Mouse (Mus musculus) heart, postnatal 14 days (tissue): Measurements from ENCODE around the gene Olfr410. TPM values are rescaled to one million over a fixed set of nuclear protein-coding genes. Genes with fewer than 3 reads are reported as not detected.
A peak's percentile ranks its signal among the peaks of the same experiment; 100 is the strongest.

Experiments
- DNase-seq, 2 experiments: peaks; one replicate each; pipeline ENCODE4 v3.0.0; 2021 to 2022
- intact Hi-C: fragments of 180-260 bp; cut with DNase I; formaldehyde crosslinking; loops from one replicate; pipeline ENCODE4 v1.15.1; 2025
- long read RNA-seq, 2 experiments: library from polyadenylated mRNA; stranded (forward); transcript quantifications; one replicate each; pipeline ENCODE4 v2.0.0; 2021
- total RNA-seq, 2 experiments: library from RNA; stranded (reverse); gene quantifications; 2 replicates each; pipeline ENCODE4 v1.2.3; 2021

Olfr410 gene
- not detected for total RNA-seq
- long read RNA-seq, experiment 1: 0 reads
- long read RNA-seq, experiment 2: 0 reads

DNA sequence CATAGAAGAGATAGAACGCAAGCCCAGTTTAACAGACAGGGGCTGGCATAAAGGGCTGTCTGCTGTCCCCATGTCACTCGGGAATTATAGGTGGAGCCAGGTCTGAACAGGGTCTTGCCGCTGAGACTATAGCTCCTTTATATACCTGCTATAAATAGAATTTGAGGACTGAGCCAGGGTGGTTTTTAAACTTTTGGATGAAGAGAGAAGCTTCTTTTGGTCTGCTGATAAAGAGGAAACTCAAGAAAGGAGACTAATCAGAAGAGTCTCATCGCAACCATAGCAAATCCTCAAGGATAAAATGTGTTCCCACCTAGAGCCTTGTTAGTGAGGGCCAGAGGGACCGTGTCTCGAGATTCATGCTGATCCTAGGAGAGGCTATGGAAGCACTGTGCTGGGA is at the start of gene Olfr410:
Gene Olfr410 (minus strand): TSS at position 101 of the 400 bp plus-strand sequence.
- intact Hi-C loops: no loop called here
- no peak for DNase-seq

DNA sequence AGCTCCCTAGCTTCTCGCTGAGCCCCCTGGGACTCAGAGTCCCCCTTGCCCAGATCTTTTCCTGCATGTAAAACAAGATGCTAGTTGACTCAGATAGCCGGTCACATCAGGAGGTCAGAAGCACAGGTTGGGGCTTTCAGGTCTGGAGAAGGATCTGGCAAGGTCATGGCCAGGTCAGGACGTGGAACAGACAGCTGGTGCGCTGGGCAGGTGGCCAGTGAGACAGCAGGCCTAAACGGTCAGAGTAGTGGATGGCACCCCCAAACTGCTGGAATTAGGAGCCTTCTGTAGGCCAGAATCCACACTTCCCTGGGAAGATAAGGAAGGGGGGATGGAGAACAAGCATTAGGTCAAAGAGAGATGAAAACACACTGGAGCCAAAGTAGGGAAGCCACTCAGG is 49.4 kb upstream of the Olfr410 start:
- intact Hi-C loops: no loop called here
- DNase-seq: peak; percentile 16 to 28

DNA sequence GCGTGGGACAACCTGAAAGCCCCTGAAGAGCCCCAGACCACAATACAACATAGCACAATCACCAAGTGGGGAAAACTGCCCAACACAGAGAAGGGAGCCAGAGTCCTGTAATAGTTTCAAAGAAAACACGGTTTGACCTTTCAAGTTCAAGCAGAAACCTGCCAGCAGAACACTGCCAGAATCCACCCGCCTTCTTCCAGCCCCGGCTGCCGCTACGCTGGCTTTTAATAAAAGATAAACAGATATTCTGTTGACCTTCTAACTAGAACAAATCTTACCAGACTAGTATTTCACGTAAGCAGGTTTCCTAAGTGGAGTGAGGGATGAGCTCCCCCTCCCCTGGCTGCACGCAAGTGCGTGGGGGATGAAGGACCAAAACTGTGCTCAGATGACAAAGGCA is 47.8 kb upstream of the Olfr410 start:
- DNase-seq: peak; percentile 22 to 42
- intact Hi-C loops: no loop called here

DNA sequence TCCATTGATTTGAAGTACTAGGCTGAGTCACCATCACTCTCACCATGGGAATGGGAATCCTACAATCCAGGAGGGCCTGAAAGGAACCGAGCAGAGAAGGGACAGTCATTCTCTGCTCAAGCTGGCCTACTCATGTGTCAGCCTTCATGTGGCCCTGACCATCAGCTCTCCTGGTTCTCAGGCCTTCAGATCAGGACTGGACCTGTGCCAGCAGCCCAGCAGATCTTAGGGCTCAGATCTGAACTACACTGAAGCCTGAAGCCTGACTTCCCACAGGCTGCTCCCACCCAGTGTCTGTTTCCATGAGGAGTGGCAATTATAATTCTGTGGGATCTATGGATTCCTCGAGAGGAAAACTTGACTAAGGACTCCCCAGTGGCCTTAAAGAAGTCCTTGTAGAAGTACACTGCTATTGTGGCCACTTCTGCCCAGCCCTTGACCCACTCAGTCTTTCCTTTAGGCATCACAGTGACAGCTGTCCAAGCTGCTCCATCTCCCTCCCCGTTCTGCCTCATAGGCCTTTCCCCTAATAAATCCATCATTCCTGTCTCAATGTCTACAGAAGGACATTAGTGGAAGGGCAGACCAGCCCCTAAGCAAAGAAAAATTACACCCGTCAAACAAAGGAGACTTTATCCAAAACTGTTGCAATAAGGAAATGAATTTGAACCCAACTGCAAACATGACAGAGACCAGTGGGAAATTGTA is 41.5 kb upstream of the Olfr410 start:
- no peak for DNase-seq
- intact Hi-C loops: loop anchor here (5.0 to 10.0 kb wide), 3 partner anchors 103 to 1335 kb away; partner anchors contain the start of gene Ncbp3

DNA sequence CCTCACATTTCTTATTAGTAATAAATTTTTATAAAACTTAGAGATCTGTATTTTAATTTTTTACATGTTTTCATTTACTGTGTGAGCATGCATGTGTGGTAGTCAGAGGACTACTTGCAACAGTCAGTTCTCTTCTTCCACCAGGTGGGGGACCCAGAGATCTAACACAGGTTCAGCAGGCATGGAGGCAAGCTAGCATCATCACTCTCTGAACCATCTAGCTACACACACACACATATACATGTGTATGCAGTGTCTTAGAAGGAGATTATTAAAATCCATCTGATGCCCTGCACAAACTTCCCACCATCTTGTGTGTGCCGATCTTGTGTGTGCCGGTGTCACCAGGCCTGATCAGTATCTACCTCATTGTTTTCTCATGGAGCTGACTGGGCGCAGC is 39.0 kb upstream of the Olfr410 start:
- intact Hi-C loops: loop anchor here (2.0 to 10.0 kb wide), 4 partner anchors 105 to 1332 kb away; partner anchors contain the start of gene Ncbp3
- peak; percentile 53 to 75 for DNase-seq

DNA sequence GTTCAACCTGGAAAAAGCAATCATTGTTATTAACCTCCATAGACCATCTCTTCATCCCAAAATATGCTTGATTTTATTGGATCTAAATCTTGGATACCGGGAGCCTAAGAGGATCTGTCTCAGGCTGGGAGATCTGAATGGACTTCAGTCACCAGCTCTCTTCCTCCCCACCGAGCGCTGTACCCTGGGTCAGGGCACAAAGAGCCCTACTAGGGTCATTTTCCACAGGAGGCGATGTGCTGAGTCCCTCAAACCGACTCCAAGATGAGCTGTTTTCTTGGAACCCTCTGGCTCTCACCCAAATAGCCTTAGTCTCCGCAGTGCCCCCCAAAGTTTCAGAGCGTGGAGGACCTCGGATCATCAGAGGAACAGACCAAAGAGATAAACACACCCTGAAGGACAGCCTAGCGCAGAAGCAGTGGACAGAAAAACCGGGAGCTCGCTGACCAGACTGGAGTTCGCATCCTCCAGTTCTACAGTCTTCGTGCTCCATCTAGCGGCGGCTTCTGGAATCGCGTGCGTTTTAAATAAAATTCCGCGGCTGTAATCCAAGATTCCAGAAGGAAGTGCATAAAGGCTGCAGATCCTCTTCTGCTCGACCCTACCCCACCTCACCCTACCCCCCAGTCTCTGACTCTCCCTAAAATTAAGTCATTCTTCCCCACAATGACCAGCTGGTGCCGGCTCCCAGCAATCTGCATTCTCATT is 33.7 kb upstream of the Olfr410 start:
- intact Hi-C loops: loop anchor here (5.0 to 10.0 kb wide), 3 partner anchors 1234 to 1364 kb away; partner anchors contain the start of genes Haspin and Ncbp3
- peak; percentile 74 to 87 for DNase-seq

DNA sequence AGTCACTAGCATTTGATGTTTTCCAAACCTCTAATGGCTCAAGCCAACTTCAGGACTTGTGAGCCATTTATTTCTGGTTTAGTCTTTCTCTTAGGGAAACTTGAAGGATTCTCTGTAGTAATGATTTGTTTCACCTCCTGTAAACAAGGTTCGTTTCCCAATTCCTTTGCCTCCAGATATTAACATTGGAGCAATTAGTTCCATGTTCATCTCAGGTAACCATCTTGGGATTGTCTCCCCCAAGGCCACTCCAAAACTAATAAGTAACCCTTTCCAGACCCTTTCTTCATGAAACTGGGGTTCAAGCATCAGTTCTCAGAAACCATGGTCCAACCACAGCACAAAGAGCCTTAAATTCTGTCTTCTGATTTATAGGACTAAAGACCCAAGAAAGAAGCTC is 23.9 kb upstream of the Olfr410 start, which contains the start of gene Olfr412:
Gene Olfr412 (plus strand): TSS at position 301 of the 400 bp plus-strand sequence.
- no peak for DNase-seq
- intact Hi-C loops: no loop called here

DNA sequence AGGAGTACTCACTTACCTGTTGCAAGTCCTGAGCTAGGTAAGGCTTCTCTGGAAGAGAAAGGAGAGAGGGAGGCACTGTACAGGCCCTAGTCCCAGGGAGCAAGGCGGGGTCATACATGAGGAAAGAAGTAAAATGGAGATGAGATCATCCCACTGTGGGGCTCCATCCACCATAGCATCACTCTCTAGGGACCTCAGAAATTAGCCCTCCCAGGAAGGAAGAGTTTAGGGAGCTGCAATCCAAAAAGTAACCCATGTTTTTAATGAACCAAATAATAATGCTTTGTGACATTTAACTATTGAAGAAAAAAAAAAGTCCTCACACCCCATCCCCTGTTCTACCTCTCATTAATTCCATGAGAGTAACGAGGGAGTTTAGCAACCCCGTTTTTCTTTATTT is 14.7 kb upstream of the Olfr410 start, which contains the start of gene Olfr411:
Gene Olfr411 (minus strand): TSS at position 101 of the 400 bp plus-strand sequence.
- DNase-seq: no peak
- intact Hi-C loops: no loop called here

DNA sequence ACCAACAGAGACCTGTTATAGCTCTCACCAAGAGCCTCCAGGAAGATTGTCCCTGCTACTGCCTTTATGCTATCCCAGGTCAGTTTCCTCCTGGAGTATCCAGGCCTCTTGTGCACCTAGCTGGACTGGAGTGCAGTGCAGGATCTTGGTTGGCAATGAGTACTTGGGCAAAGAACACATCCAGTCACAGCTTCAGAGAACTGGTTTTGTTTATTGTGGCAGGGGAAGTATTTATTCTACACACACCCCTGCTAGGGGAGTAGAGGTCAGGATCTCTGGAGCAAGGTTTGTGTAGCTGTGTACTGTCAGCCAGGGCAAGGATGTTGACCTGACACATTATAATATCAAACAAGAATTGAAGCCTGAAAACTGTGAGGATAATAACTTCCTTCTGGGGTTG is 9.1 kb downstream of the Olfr410 start:
- DNase-seq: no peak
- intact Hi-C loops: no loop called here

DNA sequence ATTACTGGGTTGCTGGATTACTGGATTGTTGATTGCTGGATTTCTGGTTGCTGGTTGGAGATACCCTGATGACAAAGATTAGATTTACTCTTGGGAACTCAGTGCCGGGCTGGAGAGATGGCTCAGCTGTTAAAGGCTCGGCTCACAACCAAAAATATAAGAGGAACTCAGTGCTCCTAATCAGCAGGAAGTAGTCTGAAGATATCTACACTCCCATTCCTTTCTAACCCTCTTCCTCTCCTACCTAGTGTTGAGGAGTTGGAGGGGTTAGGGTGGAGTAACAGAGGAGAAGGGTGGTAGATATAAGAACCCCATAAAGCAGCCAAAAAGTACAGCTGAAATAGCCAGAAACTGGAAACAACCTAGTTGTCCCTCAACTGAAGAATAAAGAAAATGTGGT is 11.8 kb downstream of the Olfr410 start:
- DNase-seq: no peak
- intact Hi-C loops: no loop called here

DNA sequence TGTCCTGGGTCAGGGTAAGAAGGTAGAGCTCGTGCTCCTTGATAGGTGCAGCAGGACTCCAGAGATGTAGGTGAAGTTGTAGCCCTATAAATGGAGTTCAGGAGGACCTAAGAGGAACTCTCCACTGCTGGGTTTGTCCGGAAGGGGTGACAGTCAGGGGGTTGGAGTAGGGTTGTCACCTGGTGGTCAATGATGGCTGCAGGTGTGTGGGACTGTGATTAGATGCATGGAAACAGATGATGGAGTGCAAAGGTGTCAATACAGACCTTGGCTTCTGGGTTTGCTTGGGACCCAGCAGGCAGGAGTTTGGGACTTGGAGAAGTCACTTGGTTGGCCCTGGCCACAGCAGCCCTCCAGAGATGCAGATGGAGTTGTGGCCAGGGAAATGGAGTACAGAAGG is 50.6 kb downstream of the Olfr410 start:
- intact Hi-C loops: no loop called here
- DNase-seq: no peak

DNA sequence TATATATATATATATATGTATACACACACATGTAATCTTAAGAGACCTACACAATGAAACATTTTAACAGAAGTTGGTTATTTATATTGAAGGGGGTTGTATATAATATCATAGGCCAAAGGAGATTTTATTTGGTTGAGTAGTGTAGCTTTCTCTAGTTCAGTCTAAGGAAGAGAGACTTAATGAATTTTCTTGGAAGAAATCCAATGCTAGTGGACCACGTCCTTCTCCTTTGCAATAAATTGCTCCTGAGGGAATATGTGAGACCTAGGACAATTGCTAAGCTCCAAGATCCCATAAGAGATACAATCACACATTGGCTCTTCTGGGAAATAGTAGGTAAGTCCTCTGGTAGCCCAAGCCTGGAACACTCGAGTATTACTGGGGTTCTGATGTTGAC is 54.4 kb downstream of the Olfr410 start, which contains the start of gene Olfr59:
Gene Olfr59 (plus strand): TSS at position 301 of the 400 bp plus-strand sequence.
- intact Hi-C loops: no loop called here

More for the DNA sequence above, 54.4 kb downstream of the Olfr410 start, which contains the start of gene Olfr59:
- no peak for DNase-seq

Other genes with a start within 250 kb of the Olfr410 start
- not detected for gene Olfr401, start 224.3 kb downstream of the Olfr410 start, total RNA-seq
- gene Olfr402, start 184.5 kb downstream of the Olfr410 start, total RNA-seq: not detected
- gene Olfr403, start 151.8 kb downstream of the Olfr410 start, total RNA-seq: not detected
- gene Olfr43, start 126.7 kb downstream of the Olfr410 start, total RNA-seq: not detected
- not detected for gene Olfr406, start 78.2 kb downstream of the Olfr410 start, total RNA-seq
- not detected for gene Olfr59, start 54.3 kb downstream of the Olfr410 start, total RNA-seq
- not detected for gene Olfr411, start 14.6 kb upstream of the Olfr410 start, total RNA-seq
- not detected for gene Olfr412, start 24.0 kb upstream of the Olfr410 start, total RNA-seq